Mouse (Mus musculus) CD4-positive naive resting alpha-beta T cell, adult 76 days (primary cell): ENCODE data around the gene Tekt3. TPM values are rescaled to one million over a fixed set of nuclear protein-coding genes. Genes with fewer than 3 reads are reported as not detected.

Experiments
- total RNA-seq: library from RNA; stranded (reverse); gene quantifications from one replicate; pipeline ENCODE4 v1.2.4, GENCODE M21; 2023

The Tekt3 gene
- not detected for total RNA-seq

DNA sequence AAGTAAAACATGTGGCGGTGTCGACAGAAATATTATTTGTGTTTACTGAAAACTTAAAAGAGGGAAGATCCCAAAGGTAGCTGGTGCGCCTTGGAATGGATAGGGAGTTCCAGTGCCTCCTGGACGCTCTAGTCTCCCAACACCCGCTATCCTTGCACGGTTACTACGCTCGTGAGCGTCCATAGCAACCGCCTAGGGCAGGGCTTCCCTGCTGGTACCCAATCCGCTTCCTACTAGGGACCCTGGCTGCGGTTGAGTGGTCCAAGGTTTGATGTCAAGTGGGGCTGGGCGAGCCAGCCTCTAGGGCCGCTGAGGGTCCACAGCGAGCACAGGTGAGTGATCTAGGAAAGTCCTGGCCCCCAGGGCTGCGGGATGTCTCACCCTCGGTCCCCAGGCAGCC lies at the start of gene Tekt3:
Gene Tekt3, plus strand, starts transcription at position 209 of the 400 bp plus-strand sequence.

DNA sequence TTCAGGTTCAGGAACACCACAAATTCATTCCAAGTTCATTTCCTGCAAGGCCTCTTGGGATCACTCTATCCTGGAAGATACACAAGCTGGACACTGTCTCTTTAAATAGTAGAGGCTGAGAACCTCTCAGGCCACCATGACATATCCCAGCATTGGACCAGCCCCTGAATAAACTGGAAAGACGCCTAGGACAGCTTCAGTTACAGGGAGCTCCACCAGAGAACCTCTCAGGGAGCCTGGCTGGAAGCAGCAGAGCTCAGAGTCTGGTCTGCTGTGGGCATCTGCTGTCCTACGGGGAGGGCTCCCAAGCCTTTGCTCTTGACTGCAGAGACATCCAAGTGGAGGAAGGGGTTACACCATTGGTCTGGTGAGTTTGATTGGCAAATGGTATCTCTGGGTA lies 67.3 kb downstream of the Tekt3 start, which contains the start of gene Pmp22:
Gene Pmp22, plus strand, starts transcription at position 199 of the 400 bp plus-strand sequence.

Other genes with a start within 250 kb of the Tekt3 start
- 1.1 TPM for gene Trim16, start 241.4 kb upstream of the Tekt3 start, total RNA-seq
- 3.3 TPM for gene Fbxw10, start 214.6 kb upstream of the Tekt3 start, total RNA-seq
- gene Tvp23b, start 182.2 kb upstream of the Tekt3 start, total RNA-seq, result 13.3 TPM
- gene Cdrt4, start 110.5 kb upstream of the Tekt3 start, total RNA-seq, result not detected
- not detected for gene Pmp22, start 67.3 kb downstream of the Tekt3 start, total RNA-seq